Mouse (Mus musculus) ES-E14 (cell line): ENCODE results near the gene Myl3. TPM values are rescaled to one million over a fixed set of nuclear protein-coding genes. Genes with fewer than 3 reads are reported as not detected.

Experiments
- DNase-seq: peaks from one replicate; pipeline ENCODE4 v3.0.0-alpha.2; 2013; ENCODE audit warnings: low read depth, low spot score
- H3K27ac ChIP-seq: 2 replicates; pipeline ENCODE4 v1.5.1; 2012; ENCODE audit warnings: low read depth, mild to moderate bottlenecking, low read length, moderate library complexity, mixed read lengths; ENCODE audit not compliant: poor library complexity, insufficient read depth, severe bottlenecking
- H3K36me3 ChIP-seq: 2 replicates; pipeline ENCODE4 v1.6.1; 2012; ENCODE audit warnings: mild to moderate bottlenecking, low read length, moderate library complexity, mixed read lengths; ENCODE audit not compliant: control insufficient read depth, poor library complexity, insufficient read depth, severe bottlenecking
- H3K4me1 ChIP-seq, 2 experiments: fragments of 150-350 bp in 1 of 2; sonication (generic) in 1 of 2; 2 replicates each; pipeline ENCODE4 v1.6.1; 2012; ENCODE audit warnings: low read length in 2 of 2, mild to moderate bottlenecking in 1 of 2, mixed read lengths in 1 of 2; ENCODE audit not compliant: control insufficient read depth in 2 of 2, insufficient read depth in 2 of 2, poor library complexity in 1 of 2
- H3K4me3 ChIP-seq, 2 experiments: fragments of 150-350 bp in 1 of 2; sonication (generic) in 1 of 2; 2 replicates each; pipeline ENCODE4 v1.5.1; 2012; ENCODE audit warnings: low read length in 2 of 2, low read depth in 1 of 2, mild to moderate bottlenecking in 1 of 2, mixed read lengths in 1 of 2; ENCODE audit not compliant: insufficient read depth in 1 of 2, poor library complexity in 1 of 2, severe bottlenecking in 1 of 2
- H3K9ac ChIP-seq: 2 replicates; pipeline ENCODE4 v1.6.1; 2012; ENCODE audit warnings: low read depth, mild to moderate bottlenecking, low read length, mixed read lengths; ENCODE audit not compliant: poor library complexity, insufficient read depth, severe bottlenecking
- H3K9me3 ChIP-seq: fragments of 150-350 bp; sonication (generic); 2 replicates; pipeline ENCODE4 v1.6.1; 2012; ENCODE audit warnings: low read depth, mild to moderate bottlenecking, low read length; ENCODE audit not compliant: control insufficient read depth, insufficient read depth
- CHD2 ChIP-seq: IDR thresholded peaks from 2 replicates; pipeline ENCODE4 v1.6.1; 2014; ENCODE audit warnings: mild to moderate bottlenecking, low read depth, low read length, inconsistent platforms
- HCFC1 ChIP-seq: IDR thresholded peaks from 2 replicates; pipeline ENCODE4 v1.6.1; 2012; ENCODE audit warnings: low read length, inconsistent platforms, borderline replicate concordance; ENCODE audit not compliant: insufficient read depth
- MAFK ChIP-seq: IDR thresholded peaks from 2 replicates; pipeline ENCODE4 v1.6.1; 2014; ENCODE audit warnings: mild to moderate bottlenecking, low read depth, low read length, inconsistent platforms; ENCODE audit not compliant: insufficient read depth
- ZC3H11A ChIP-seq: IDR thresholded peaks from 2 replicates; pipeline ENCODE4 v1.6.1; 2012; ENCODE audit warnings: low read depth, mild to moderate bottlenecking, inconsistent platforms, low read length, borderline replicate concordance
- ZNF384 ChIP-seq: IDR thresholded peaks from 2 replicates; pipeline ENCODE4 v1.6.1; 2012; ENCODE audit warnings: low read depth, low read length, inconsistent platforms
- in situ Hi-C, 2 experiments: fragments of 600-800 bp; cut with MboI; formaldehyde crosslinking; loops; one replicate each; pipeline ENCODE4 v1.15.1; 2025; ENCODE audit warnings: low sequenced_read_pairs in 2 of 2, inconsistent platforms in 1 of 2; ENCODE audit not compliant: unreplicated experiment in 2 of 2
- total RNA-seq: library from RNA; depleted of rRNA; stranded (reverse); fragments of 300-350 nt; gene quantifications from 2 replicates; pipeline ENCODE4 v1.2.3, GENCODE M21; 2012

The Myl3 gene
- total RNA-seq, 1 experiment = 0.89 TPM

DNA sequence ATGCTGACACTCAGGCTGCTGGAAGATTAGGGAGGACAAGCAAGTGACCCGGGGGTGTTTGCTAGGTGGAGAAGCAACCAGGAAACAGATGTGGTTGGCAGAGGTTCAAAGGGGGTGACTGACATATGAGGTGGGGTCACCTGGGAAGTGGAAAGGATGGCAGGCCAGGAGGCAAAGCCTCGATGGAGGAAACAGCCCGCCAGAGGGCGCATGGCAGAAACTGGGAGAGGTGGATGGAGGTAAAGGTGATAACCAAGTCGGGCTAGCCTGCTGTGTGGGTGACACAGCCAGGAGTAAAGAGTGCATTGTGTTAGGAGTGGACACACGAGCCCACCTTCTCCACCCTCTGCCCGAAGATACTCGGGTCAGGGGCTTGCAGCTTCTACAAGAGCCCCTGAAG, 11.8 kb upstream of the Myl3 start:
- Histone ChIP-seq H3K36me3 (no peaks in the 10 kb centered on the region), H3K9me3 (no peaks in the 10 kb centered on the region), H3K4me1 (peaks cover 7 to 19% of the 10 kb centered on the region in 2 experiments; a peak in 3 of 4 replicates), H3K9ac (no peak overlapping the region), H3K27ac (no peak overlapping the region), H3K4me3 (no peak overlapping the region)
- TF ChIP-seq HCFC1 (no peak), CHD2 (no peak), MAFK (no peak), ZC3H11A (no peak), ZNF384 (no peak)
- in situ Hi-C loops = no loop called here
- DNase-seq = no peak

DNA sequence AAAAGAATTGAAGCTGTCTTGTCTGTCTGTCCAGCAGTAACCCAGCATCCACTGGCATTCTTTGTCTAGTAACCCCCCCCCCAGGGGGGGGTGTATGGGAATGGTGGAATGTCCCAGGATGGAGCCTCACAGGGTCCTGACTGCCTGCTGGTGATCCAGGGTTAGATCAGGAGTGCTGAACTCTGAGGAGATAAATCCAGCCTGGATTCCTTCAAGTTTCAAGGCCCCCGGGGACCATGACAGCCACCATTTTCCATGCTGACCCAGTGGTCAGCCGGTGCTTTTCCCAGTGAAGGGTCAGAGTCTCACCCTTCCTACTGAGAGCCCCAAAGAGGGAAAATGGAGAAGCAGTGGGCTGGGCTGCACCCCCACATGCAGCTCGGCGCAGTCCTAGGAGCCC, 9.8 kb upstream of the Myl3 start:
- no peaks in the 10 kb centered on the region for H3K9me3 ChIP-seq
- TF ChIP-seq MAFK (no peak), CHD2 (no peak), ZNF384 (no peak), ZC3H11A (no peak), HCFC1 (no peak)
- H3K27ac ChIP-seq = no peak overlapping the region
- in situ Hi-C loops = no loop called here
- H3K9ac ChIP-seq = no peak overlapping the region
- no peaks in the 10 kb centered on the region for H3K36me3 ChIP-seq
- DNase-seq = no peak
- H3K4me3 ChIP-seq = no peak overlapping the region
- peaks cover 4 to 13% of the 10 kb centered on the region in 2 experiments; a peak in 2 of 4 replicates for H3K4me1 ChIP-seq

DNA sequence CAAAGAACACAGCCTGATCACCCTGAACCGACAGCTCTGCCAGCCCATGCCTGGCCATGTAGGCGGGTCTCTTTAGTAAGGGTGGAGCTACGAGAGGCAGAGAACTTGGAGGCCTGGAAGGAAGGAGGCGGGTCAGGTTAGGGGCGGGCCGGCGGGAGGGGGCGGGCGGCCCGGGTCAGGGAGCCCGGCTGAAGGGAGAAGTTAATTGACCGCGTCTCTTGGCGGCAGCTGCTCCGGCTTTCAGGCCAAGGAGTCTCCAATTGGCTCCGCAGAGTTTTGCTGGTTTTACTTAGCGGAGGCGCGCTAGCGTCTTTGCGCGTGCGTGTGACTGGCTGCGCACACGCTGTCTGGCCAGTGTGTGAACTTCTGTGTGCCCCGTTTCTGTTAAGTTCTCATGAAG, 9.0 kb upstream of the Myl3 start:
- Histone ChIP-seq H3K36me3 (no peaks in the 10 kb centered on the region), H3K4me1 (peaks cover 4 to 6% of the 10 kb centered on the region in 2 experiments; a peak in 2 of 4 replicates), H3K27ac (no peak overlapping the region), H3K9me3 (no peaks in the 10 kb centered on the region), H3K9ac (peak overlapping the region; percentile 18; the same call in 1 of the 2 replicates), H3K4me3 (peak overlapping the region; percentile 40 to 65)
- DNase-seq = peak; percentile 78
- no peak for TF ChIP-seq MAFK
- no peak for TF ChIP-seq ZC3H11A
- TF ChIP-seq HCFC1 = no peak
- TF ChIP-seq CHD2 = no peak
- no peak for TF ChIP-seq ZNF384
- in situ Hi-C loops = no loop called here

DNA sequence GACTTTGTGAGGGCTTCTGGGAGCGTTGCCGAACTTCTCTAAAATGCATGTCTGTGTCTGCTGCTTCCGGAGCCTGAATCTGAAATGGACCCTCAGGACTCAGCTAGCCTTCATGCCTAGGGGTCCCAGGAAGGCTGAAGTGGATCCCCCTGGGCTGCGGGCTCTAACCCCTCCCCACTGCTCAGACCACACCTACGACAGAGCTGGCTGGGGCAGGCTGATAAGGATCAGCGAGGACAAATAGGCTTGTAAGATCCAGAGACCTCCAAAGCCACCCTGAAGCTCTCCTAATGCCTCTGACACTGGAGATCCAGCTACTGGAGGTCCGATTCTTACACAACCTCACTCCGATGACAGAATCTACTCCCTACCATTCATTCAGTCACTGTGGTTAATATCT, 8.6 kb upstream of the Myl3 start:
- Histone ChIP-seq H3K27ac (no peak overlapping the region), H3K4me1 (peaks cover 4 to 5% of the 10 kb centered on the region in 2 experiments; a peak in 2 of 4 replicates), H3K9me3 (no peaks in the 10 kb centered on the region), H3K36me3 (no peaks in the 10 kb centered on the region), H3K9ac (peak overlapping the region; percentile 18; the same call in 1 of the 2 replicates), H3K4me3 (peak overlapping the region; percentile 40 to 65)
- no peak for DNase-seq
- no peak for TF ChIP-seq HCFC1
- no peak for TF ChIP-seq ZNF384
- no peak for TF ChIP-seq ZC3H11A
- TF ChIP-seq MAFK = no peak
- TF ChIP-seq CHD2 = no peak
- in situ Hi-C loops = no loop called here

DNA sequence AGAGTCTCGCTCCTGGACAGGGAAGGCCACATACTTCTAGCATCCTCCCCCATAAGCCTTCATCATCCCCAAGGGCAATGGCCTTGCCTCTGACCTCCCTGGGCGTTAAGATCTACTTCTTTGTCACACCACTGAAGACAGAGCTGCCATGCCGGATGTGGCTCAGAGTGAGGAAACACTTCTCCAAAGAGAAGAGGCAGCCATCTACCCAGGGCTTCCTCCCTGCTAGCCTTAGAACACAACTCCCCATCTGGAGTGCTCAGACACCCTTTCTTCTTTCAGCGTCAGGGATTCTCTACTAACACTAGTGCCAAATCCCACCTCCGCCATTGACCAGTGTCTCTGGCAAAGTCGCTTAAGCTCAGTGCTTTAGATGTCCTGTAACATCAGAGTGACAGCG, 7.5 kb upstream of the Myl3 start:
- Histone ChIP-seq H3K9ac (no peak overlapping the region), H3K4me3 (no peak overlapping the region), H3K36me3 (no peaks in the 10 kb centered on the region), H3K27ac (no peak overlapping the region), H3K4me1 (peaks cover 4 to 5% of the 10 kb centered on the region in 2 experiments; a peak in 2 of 4 replicates), H3K9me3 (no peaks in the 10 kb centered on the region)
- TF ChIP-seq ZC3H11A (no peak), MAFK (no peak), ZNF384 (no peak), HCFC1 (no peak), CHD2 (no peak)
- no peak for DNase-seq
- in situ Hi-C loops = no loop called here
